Mouse (Mus musculus) embryo, embryonic 10 days (tissue): Measurements from ENCODE around the gene Reps1.

Experiments
- DNase-seq: peaks from one replicate; pipeline ENCODE4 v3.0.0-alpha.2; 2015; ENCODE audit warnings: low spot score

Gene Reps1

DNA sequence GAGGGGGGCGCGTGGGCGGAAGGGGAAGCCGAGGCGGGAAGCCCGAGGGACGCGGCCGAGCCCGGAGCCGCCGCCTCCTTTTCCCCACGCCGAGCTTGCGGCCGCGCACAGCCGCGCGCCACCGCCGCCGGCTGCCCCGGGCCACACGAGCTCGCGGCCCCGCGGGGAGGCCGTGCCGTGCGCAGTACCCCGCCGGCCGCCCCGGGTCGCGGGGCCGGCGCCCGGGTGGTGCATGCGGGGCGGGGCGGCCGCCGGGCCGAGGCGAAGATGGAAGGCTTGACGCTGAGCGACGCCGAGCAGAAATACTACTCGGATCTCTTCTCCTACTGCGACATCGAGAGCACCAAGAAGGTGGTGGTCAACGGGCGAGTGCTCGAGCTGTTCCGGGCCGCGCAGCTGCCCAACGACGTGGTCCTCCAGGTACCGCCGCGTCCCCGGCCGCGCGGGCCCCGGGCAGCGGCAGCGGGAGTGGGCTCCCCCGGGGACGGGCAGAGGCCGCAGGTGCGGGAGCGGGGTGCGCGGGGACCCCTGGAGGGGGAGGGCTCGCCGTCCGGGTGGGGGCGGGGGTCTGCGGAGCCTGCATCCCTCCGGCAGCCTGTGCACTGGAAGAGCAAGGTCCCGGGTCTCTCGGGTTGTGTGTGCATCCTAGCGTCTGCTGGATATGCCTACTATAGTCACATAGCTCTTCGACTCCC, at the start of gene Reps1:
Reps1 (plus strand) TSS at position 166 of the 695 bp plus-strand sequence.
- peak; percentile 52 for DNase-seq

- no peak for DNase-seq
Measured at GRCm38 (mm10) chr10:18006756-18007155, 48.9 kb upstream of the Reps1 start.

DNA sequence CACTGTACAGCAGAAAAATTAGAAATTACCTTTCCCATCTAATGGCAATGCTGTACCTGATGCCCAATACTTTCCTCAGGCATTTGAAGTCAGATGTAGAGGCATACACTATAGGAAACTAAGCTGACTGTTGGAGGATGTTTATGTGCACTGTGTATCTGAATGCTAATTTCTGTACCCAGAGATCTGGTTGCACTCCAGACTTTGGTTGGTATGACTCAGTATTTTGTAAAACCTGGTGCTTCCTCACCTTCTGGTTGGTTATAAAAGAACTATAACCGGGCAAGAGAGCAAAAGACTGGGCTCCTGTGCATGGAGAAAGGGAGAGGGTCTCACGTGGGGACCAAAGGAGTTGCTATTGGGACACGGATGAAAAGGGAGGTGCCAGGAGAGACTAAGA, 48.4 kb upstream of the Reps1 start:
- no peak for DNase-seq

GRCm38 (mm10) chr10:18008118-18008517, 47.5 kb upstream of the Reps1 start:
- DNase-seq, result no peak

- no peak for DNase-seq
Measured at GRCm38 (mm10) chr10:18009744-18010143, 45.9 kb upstream of the Reps1 start.

- DNase-seq, result no peak
Measured at GRCm38 (mm10) chr10:18011761-18012160, 43.9 kb upstream of the Reps1 start.

DNA sequence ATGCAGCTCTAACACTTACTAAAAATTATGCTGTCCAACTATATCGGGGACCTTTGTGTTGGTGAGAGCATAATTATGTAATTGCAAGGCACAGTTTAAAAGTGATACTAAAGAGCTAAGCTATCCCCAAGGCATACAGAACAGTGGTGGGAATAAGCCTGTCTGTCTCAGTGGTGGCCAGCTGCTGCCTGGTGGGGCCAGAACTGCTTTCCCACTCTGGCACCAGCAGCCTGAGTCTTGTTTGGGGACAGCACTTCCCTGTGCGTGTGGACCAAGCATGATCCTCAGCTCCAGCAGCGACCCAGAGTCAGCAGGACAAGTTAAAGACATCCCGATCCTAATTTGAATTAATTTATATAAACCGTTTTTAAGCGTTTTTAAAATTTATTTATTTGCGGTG, 35.2 kb upstream of the Reps1 start:
- DNase-seq, result no peak

GRCm38 (mm10) chr10:18020846-18021245, 34.8 kb upstream of the Reps1 start:
- no peak for DNase-seq

DNA sequence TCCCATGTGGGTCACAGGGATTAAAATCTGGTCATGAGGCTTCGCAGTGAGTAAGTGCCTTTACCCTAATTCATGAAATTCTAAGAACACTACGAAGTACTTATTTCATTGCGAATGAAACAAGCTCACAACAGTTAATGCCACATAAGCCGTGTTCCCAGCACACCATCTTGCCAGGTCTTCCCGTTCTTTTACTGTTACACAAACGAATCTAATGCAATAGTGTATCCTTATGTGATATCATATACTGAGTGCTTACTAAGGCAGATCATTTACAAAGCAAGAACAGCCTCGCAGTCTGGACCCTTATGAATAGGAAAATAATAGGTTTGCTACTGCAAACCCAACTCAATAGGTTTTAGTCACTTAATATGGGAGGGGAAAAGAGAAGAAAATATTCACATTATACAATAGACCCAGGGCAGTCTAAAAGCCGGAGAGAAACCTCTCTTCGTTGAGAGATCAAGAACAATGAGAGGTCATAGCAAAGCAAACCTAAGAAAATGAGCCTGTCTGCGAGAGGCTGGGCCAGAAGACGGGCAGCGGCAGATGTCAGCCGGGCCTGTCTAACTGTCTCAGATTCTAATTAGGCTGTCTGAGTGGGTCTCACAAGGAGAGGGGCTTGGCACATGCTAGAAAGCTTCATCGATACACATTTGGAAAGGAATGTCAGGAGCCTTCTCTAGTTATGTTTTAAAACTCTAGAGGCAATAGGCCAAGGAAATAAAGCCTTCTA, 33.9 kb upstream of the Reps1 start:
- DNase-seq, result no peak

- DNase-seq, result peak; percentile 90
Measured at GRCm38 (mm10) chr10:18022312-18022711, 33.3 kb upstream of the Reps1 start.

- peak; percentile 88 for DNase-seq
Measured at GRCm38 (mm10) chr10:18022741-18023347, 32.8 kb upstream of the Reps1 start, which contains the start of gene Abracl. TSS of gene Abracl (minus strand) at chr10:18023288.

DNA sequence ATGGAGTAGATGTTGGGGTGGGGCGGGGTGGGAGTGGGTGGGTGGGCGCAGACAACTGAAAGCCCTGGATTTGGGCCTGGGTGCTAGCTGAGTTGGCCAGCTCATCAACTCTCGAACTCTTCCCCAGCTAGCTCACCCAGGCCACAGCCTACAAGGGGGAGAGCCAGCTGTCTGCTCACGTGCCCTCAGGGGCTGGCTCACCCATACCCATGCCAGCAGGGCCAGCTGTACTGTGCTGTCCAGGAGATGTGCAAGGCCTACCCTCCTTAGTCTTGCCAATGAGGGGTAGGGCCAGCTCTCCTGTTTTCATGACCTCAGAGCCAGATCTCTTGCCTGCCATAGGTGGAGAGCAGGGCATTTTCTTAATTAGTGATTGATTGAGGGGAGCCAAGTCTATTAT, 21.3 kb upstream of the Reps1 start:
- DNase-seq, result no peak

DNA sequence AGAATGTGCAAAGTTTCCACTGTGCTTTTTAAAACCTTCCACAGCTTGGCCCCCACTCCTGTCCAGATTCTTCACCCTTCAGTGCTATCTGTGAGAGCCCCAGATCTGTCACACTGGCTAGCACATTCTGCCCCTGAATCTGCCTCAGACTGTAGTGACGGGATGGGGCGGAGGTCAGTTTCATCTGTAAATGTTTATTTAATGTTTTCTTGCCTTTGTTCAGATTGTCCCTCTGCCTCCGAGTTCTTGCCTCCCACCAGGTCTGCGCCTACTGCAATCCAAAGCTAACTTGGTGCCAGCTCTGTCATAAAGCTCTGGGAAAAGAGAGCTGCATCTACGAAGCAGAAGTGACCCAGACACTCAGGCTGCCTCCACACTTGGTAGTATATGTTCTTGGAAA, 18.8 kb upstream of the Reps1 start:
- no peak for DNase-seq

DNA sequence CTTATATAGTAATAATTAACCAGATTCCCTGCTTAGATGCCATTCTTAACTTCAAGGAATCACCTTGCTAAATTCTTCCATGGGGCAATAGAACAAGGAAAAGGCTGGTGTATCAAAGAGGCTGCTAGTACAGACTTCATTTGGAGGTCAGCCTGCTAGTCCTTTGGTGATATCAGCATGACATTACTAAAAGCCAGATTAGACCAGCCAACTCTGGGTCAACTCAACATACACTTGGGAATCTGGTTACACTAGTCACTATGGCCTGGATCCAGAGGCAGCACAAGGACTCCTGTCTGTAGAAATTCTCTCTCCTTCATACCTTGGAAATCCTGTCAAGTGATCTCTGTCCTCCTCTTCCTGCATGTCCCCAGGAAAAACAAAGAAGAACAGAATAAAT, 9.3 kb upstream of the Reps1 start:
- DNase-seq, result peak; percentile 2

DNA sequence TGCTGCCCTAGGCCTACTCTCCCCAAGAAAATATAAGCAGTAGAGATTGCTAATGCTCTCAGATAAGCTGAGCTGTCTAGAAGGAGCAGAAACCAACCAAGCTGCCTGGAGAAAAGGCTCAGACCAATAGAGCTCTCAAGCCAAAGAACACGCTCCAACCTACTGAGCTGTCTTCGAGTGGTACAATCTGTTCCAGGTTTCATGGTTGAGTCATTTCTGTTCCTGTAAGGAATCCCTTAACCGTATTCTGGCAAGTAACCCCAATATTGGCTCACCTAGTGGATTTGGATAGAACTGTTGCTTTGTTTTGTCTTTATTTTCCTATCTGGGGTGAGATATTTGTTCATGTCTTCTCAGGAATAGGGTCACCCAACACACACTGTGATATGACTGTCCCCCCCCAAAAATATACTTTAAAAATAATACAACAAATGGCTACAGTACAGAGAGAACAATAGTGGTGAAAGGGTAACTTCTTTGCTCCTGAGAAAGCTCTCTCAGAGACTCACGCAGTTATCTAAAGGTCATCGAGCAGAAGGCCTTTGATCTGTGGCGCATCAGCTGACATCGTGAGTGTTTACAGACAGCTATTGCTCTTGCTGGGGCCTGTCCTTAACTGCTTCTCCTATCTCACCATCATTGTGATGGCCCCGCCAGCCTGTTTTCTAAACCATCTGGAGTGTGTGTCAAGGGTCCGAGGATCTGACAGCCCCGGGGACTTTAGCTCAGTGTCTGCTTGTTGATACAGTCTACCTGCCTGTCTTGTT, 8.1 kb upstream of the Reps1 start:
- DNase-seq, result peak; percentile 49

DNA sequence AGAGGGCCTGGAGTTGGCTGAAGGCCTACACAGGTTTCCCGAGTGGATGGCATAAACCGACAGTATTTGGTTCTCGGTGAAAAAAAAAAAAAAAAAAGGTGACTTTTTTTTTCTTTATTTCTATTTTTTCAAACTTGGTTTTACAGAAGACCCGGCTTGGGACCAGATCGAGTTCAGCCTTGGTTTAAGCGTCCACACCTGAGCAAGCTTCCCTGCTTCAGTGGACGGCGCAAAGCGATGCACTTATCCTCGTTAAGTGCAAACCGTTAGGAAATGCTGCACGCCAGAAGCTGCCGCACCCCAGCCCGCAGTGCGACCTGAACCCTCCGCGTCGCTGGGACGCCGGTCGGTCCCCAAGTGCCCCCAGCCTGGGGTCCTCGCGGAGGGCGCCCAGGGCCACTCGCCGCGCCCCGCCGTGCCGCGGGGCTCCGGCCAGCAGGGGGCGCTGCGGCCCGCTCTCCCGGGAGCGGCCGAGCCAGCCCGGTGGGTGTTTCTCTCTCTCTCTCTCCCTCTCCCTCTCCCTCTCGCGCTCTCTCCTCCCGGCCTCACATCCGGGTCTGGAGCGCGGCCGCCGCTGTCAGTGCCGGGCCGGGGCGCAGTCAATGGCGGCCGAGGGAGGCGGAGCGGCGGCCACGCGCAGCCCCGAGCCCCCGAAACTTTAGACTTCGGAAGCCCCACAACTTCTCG, 509 bp upstream of the Reps1 start:
- peak; percentile 90 for DNase-seq

DNA sequence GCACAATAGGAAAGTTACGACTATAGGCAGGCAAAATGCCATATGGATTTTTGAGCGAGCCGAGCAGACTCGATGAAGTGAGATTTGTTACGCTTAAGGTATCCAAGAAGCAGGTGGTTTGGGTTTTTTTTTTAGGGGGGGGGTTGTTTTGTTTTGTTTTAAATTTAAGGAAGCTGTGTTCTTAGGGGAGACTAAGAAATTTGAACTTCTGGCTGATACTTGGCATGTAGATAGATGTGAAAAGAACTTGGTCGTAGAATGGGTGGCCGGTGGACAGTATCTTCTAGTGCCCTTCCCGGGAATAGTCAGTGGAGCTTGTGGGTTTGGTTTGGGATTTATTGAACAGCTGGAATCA, 707 bp downstream of the Reps1 start:
- peak; percentile 22 for DNase-seq

DNA sequence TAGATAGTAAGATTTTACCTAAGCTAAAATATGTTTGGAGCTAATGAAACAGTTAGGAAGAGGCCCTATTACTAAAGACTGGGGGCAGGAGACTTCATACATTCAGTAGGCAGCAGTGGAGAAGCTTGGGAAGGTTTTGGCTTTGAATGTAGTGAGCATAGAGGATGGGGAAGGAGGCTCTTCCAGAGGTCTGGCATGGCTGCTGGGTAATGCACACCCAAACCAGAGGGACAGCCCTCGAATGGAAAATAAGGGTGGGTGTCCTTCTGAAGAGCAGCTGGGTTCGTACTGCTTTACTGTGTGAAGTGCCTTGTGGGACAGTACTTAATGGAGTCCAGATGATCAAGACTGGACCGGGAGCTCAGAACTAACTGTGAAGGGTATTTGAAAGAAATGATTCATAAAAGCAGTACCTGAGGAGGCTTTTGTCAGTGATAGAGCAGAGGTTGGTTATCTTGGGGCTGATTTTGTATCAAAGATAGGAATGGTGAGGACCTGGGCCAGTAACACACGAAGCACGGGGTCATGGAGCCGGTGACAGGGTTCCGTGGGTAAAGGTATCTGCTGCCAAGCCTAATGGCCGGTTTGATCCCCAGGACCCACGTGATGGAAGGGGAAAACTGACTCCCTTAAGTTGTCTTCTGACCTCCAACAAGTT, 3.1 kb downstream of the Reps1 start:
- DNase-seq, result no peak

DNA sequence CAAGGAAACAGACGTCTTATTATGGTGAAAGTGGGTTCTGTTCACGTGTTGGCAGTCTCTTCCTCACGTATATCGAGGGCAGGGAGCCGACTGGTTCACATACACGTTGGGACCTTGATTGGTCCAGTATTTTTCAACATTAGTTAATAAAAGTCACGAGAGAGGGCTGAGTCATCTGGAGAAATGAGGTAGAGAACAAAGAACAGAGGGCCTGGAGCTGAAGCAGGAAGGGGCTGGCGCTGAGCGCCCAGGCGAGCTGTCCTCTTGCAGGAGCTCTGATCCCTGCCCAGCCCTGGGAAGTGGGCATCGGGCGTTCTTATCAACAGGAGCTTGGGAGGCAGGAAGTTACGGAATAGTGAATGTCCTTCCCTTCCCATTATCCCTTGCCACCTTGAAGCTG, 4.1 kb downstream of the Reps1 start:
- DNase-seq, result no peak

DNA sequence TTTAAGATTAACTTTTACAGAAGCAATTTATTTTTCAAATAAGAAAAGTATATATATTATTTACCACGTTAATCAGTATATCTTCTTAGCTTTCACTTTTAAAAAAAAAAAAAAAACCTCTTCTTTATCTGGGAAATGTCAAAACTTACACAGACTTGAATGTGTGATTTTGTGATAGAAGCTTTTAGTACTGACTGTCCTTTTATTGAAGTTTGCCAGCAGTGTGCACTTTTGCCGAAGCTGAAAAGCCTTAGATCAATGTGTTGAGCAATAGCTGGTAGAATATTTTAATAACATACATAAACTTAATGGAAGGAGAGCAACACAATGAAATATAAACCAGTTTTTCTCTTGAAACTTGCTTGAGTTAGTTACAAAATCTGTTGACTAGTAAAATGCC, 5.1 kb downstream of the Reps1 start:
- DNase-seq, result no peak

DNA sequence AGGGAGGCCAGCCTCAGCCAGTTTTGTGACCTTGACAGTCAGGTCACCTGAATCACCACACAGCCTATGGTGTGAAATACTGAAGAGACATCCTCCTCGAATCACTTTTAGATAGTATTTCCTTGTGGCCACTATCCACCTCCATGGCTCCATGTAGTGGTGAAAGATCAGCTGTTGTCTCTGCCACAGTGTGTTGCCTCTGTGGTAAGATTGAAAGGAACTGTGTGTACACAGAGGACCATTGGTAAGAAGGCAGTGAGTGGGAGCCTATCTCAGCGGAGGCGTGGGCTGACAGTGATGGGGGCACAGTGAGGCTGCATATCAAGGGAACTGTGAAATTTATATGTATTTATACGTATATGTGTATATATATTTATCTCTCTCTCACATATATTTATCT, 5.9 kb downstream of the Reps1 start:
- no peak for DNase-seq
